8 mouse cellular contexts compared by ENCODE assay signal in genomic region chr2:152766387-152767123, GRCm38 (mm10). TPM values are rescaled to one million over a fixed set of nuclear protein-coding genes. Genes with fewer than 3 reads are reported as not detected.
DNase-seq lines count a peak whose midpoint lies in the region; ATAC-seq and TF ChIP-seq lines count a peak whose summit lies in the region.

No protein-coding gene starts in this region.

- TF ChIP-seq CTCF in cerebellum, adult 2 months (IDR thresholded peaks at IDR 0.05; ENCODE audit: borderline replicate concordance, insufficient read depth, low read depth, low read length) = peak; percentile 94
- peak; percentile 90 for TF ChIP-seq CTCF in layer of hippocampus, adult 2 months (conservative IDR thresholded peaks at IDR 0.05)
- TF ChIP-seq CTCF in lung, adult 2 months (IDR thresholded peaks at IDR 0.05; ENCODE audit: insufficient read depth, low read length) = peak; percentile 99

- TF ChIP-seq POLR2A in cerebellum, adult 2 months (IDR thresholded peaks at IDR 0.05; ENCODE audit: borderline replicate concordance, insufficient read depth, low read length) = no peak
- no peak; the same call in 1 of the 2 replicates for TF ChIP-seq POLR2A in lung, adult 2 months (IDR thresholded peaks at IDR 0.05; ENCODE audit: borderline replicate concordance, extremely low read depth, low read depth, low read length)

- H3K27ac ChIP-seq in cerebellum, adult 2 months (ENCODE audit: insufficient read depth, low read length) = no peak overlapping the region
- no peak overlapping the region for H3K27ac ChIP-seq in layer of hippocampus, adult 2 months

- DNase-seq in MN1 (ENCODE audit: low spot score) = peak; percentile 66
- peak; percentile 79 to 90 for DNase-seq in cerebellum, adult 2 months
- DNase-seq in layer of hippocampus, adult 2 months (ENCODE audit: low spot score in 2 of 2) = peak; percentile 76 to 92
- peak; percentile 95 for DNase-seq in lung, adult 2 months
- DNase-seq in ovary, postnatal 14 days (ENCODE audit: low spot score) = peak; percentile 96
- peak; percentile 88 to 97 for DNase-seq in thymus, postnatal 10 days (ENCODE audit: low spot score in 2 of 2)

- H3K4me1 ChIP-seq in cerebellum, adult 2 months (ENCODE audit: control insufficient read depth, insufficient read depth, low read length) = no peaks in the 10 kb centered on the region; the same call in 1 of the 2 replicates
- H3K4me1 ChIP-seq in lung, adult 2 months (ENCODE audit: control insufficient read depth, insufficient read depth, low read length) = peaks cover 12% of the 10 kb centered on the region

- H3K4me3 ChIP-seq in cerebellum, adult 2 months (replicated peaks; ENCODE audit: insufficient read depth, low read depth, low read length) = no peak overlapping the region
- no peak overlapping the region for H3K4me3 ChIP-seq in layer of hippocampus, adult 2 months
- no peak overlapping the region for H3K4me3 ChIP-seq in lung, adult 2 months (replicated peaks; ENCODE audit: extremely low read depth, low read depth, low read length)

- H3K27me3 ChIP-seq in cerebellum, adult 2 months (ENCODE audit: control insufficient read depth, insufficient read depth, low read length) = no peaks in the 10 kb centered on the region

- WGBS in cerebellum, adult 2 months = 12% methylated on average over 25 of the region's 25 CpGs
- 10% methylated on average over 25 of the region's 25 CpGs for WGBS in lung, adult 2 months

- ATAC-seq in frontal cortex, adult (ENCODE audit: low TSS enrichment) = peak; percentile 89
- peak; percentile 76 to 86 for ATAC-seq in hematopoietic stem cell, adult 5-6 weeks (replicated peaks in 1 of 2; ENCODE audit: insufficient read depth in 1 of 2, low FRiP score in 2 of 2, low TSS enrichment in 1 of 2, low read depth in 1 of 2, poor library complexity in 2 of 2, severe bottlenecking in 2 of 2)

RNA-seq across cellular contexts. Expression of gene Cox4i2, which starts 12.6 kb away (rescaled TPM):
- polyA plus RNA-seq in cerebellum, adult 2 months (2012; rRNA removed) = 9.2 and 9.7 TPM in 2 replicates
- 1.3 TPM in 1 of 2 replicates, not detected in the other for total RNA-seq in hematopoietic stem cell, adult 5-6 weeks (2017)
- total RNA-seq in layer of hippocampus, adult 2 months (2021) = 1 to 10 TPM; 1.4 to 1.6 TPM
- 84.7 and 90.1 TPM in 2 replicates for polyA plus RNA-seq in lung, adult 2 months (2012; rRNA removed)

RNA-seq across cellular contexts. Expression of gene Id1, which starts 30.5 kb away (rescaled TPM):
- 63.8 and 68.7 TPM in 2 replicates for polyA plus RNA-seq in cerebellum, adult 2 months (2012; rRNA removed)
- total RNA-seq in hematopoietic stem cell, adult 5-6 weeks (2017) = 5.8 and 9.6 TPM in 2 replicates
- total RNA-seq in layer of hippocampus, adult 2 months (2021) = 10 to 100 TPM; 23.5 to 25.4 TPM
- polyA plus RNA-seq in lung, adult 2 months (2012; rRNA removed) = 323 and 438 TPM in 2 replicates
